Mouse (Mus musculus) granulocyte monocyte progenitor cell, adult 5-6 weeks (primary cell): ENCODE measurements around the gene Pcsk2. TPM values are rescaled to one million over a fixed set of nuclear protein-coding genes. Genes with fewer than 3 reads are reported as not detected.

Source experiments
- ATAC-seq: replicated peaks from 2 replicates; pipeline ENCODE4 v1.8.0; 2016; ENCODE audit warnings: mild to moderate bottlenecking, moderate TSS enrichment, inconsistent platforms; ENCODE audit not compliant: poor library complexity, severe bottlenecking
- total RNA-seq, 2 experiments: library from RNA; stranded (forward) in 1 of 2; stranded (reverse) in 1 of 2; fragments of 200-712, 200-1000 nt in 1 of 2; fragments of >200 nt in 1 of 2; fragmentation: Nextera tagmentation in 1 of 2; gene quantifications; 2 replicates each; pipeline ENCODE4 v1.2.3; 2014 to 2017

The Pcsk2 gene
- total RNA-seq (2014; fragmentation: Nextera tagmentation) (not detected in 2 replicates), total RNA-seq (2017) (not detected in 2 replicates)

DNA sequence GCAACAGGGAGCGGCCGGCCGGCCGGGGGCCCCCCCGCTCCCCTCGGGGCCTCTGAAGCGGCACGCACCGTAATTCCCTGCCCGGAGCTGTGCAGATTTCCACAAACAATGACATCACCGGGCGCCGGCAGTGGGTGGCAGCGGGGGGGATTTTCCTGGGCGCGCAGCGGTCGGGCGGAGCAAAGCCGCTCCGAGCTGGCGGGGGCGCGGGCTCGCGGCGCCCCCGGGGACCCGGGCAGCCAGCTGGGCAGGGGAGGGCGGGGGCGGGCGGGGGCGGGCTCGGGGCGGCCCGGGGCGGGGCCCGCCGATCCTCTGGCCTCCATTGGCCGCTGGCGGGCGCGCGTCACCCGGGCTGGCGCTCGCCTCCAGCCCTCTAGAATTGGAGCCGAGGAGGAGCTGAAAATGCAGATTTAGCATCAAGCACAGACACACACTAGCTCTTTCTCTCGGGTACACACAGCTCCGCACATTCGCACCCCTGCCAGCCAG, at the start of gene Pcsk2:
Gene Pcsk2 (plus strand): TSS at position 399 of the 489 bp plus-strand sequence.
- ATAC-seq, result peak; percentile 37

DNA sequence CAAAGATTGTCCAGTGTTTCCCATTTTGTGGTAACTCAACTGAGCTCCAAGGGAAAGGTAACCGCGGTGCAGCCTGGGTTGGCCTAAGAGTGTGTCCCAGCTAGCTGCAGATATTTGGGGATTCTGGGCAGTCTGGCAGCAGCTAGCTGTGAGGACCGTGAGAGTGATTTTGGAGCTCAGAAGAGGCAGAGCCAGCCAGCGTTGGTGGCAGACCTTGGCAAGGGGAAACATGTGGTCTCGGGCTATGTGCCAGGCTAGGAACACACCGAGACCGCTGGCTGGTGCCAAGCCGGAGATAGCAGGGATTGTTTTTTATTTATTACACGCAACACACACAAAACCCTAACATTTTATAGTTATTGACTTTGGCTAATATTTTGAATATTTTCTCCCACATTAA, 45.1 kb upstream of the Pcsk2 start:
- ATAC-seq, result no peak

DNA sequence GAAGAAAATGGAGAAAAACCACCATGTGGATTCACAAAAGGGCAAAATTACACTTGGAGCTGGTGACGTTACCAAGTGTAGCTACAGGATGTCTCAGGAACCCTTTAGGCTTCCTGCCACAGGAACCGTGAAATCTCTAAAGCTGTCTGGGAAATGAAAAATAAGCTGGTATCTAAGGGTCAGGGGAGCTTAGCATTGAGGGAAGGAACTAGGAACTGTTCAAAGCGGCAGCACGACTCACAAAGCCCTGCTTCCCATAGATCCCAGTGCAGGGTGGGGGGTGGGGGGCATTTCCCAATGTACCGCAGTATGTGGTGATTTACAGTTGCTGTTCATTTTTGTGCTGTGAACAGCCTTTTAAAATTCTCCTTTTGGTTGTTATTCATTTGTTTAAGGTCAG, 44.2 kb upstream of the Pcsk2 start:
- no peak for ATAC-seq

DNA sequence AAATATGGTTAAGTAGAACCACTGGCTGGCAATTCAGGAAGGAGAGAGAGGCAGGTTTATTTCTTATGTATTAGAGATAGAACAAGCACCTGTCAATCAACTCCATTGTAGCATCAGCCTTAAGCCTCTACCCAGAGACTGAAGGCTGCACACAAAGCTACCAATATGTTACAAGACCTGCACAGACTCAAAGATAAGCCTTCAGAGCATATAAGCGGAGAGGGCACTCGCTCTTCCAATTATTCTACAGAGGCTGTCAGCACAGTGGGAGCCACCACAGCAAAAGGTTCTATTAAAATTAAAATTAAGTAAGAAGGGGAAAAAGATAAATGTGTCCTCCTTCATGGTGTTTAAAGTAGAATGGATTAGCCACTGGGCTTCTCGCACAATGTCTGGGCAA, 43.8 kb upstream of the Pcsk2 start:
- no peak for ATAC-seq

DNA sequence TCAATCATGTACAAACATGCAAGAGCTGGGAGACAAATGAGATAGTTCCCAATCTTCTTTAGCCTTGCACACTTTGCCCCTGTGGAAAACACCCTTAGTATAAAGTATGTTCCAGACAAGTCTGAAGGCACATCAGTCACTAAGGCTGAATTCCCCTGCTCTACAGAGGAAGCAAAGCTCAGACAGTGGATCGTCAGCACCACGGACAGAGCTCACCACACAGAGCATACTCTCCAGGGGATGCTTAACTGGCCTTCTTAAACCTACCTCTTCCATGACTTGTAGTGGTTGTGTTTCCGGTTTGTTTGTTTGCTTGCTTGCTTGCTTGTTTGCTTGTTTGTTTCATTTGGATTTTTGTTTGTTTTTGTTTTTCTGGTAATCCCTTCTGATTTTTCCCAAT, 9.5 kb upstream of the Pcsk2 start:
- ATAC-seq, result no peak

DNA sequence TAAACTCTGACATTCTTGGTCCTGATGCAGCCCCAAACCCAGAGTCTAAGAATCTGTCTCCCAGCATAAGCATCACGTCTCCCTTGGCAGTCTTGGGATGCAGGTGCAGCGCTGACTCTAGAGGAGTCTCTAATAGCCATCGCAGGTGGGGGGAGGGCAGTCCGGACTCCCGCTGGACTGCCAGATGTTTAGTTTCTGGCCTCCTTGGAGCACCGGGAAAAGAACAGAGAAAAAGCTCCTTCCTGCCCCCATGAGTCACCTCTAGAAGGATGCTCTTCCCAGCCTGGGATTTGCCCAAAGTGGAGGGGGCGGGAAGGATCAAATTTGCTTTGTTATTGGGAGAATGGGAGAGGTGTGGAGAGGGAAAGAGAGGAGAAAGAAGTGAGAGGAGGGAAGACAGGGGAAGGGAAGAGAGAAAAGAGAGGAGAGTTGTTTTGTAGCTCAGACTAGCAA, 631 bp upstream of the Pcsk2 start:
- no peak for ATAC-seq

DNA sequence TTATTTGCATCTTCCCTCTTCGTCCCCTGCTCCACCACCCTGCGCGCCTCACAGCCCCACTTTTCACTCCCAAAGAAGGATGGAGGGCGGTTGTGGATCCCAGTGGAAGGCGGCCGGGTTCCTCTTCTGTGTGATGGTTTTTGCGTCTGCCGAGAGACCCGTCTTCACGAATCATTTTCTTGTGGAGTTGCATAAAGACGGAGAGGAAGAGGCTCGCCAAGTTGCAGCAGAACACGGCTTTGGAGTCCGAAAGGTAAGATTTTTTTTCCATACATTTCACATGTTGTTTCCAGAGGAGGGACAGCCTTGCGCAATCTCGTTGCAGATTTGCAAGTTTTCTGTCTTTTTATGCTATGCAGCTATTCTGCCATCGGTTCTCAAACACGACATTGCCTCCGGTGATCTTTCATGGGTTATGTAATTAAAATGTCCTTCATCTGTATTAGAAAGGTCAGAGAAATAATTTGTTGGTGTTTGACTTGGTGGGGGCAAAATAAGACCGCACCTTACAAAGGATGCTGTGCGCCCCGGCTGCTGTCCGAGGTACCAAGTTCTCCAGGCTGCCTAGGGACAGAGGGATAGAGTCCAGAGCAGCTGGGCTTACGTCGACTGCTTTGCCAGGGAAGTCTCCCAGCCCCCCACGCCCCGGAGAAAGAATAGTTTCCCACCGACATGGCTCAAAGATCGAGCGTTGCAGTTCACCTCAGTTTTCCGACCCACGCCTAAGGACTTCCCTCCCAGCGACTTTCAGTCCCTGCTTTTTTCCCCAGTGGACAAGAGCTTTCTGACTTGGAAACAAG, 656 bp downstream of the Pcsk2 start:
- no peak; the same call in 1 of the 2 replicates for ATAC-seq

DNA sequence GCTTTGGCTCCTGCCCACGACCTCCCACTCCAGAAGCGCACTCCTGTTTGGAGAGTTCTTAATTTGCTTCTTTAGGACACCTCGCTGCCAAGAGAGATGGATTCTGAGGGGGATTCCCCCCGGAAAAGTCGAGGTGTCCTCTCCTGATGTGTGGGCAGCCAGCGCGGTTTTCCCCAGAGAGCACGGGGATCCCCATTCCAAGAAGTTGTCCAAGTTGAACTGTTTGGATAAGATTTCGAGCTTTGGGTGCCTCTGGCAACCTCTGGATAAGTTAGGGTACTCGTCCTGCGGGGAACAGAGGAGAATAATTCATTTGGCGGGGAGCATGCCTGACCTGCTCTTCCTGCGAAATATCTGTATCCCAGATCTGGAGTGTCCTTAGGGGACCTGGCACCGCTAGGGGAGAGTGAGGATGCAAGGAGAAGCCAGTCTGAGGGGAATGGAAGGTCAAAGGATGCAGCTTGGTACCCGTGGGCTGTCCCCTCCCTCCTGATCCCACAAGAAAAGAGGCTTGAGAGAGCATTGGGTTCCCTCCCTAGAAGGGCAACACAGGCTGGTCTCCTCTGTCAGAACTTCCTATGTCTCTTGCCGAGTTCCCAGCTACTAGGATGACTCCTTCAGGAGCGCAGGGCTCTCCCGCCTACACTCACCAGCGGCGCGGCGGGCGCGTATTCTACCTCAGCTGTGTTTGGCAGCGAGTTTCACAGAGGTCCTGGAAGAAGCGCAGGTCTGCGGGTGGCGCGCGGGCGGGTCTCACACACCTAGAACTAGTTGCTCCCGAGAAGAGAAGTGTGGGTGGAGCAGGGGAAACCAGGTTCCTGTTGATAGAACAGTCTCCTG, 1.5 kb downstream of the Pcsk2 start:
- ATAC-seq, result no peak

DNA sequence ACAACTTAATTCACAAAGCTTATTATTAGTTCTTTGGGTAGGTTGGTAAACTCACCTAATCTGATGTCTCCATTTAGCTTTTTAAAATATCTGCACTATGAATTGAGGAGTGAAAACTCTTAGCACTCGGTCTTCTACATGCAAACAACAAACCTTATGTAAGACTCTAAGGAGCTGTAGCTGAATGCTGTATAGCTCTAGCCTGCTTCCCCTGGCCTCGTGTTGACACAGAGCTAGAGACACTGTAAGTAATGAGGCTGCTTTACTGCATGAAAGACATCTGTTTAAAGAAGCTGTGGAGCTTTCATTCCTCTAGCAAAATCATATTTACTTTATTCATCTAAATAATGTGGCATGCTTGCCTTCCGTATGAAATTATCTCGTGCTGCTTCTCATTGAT, 14.4 kb downstream of the Pcsk2 start:
- no peak for ATAC-seq

DNA sequence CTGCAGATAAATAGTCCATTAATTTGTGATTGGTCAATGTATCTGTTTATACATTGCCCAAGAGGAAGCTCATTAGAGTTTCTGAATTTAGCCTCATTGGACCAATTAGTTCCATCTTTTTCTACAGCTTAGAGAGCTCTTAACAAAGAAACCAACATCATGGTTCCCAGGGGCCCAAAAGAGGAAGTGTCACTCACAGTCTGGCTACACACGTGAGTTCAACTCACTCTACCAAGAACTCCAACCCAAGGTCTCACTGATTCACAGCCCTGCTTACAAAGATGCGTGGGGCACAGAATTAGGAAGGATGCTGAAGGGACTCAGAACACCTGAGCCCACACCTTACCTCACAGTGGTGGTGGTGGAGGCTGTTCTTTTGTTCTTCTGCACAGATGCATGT, 19.1 kb downstream of the Pcsk2 start:
- ATAC-seq, result 0 out of 2 replicates have a peak, but pooled peaks have one; percentile 14

DNA sequence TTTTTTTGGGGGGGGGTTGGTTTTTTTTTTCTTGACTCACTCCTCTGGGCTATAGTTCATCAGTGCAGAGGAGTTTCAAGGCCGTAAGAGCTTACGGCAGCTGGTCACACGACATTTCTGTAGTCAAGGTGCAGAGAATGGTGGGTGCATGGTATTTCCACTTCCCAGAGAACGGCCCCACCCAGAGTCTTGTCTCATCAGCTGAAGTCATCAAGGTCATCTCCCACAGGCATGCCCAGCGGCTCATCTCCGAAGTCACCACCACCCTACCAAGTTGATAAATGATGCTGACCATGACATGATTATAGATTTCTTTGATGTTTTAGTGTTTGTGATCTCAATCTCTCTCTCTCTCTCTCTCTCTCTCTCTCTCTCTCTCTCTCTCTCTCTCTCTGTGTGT, 20.0 kb downstream of the Pcsk2 start:
- ATAC-seq, result no peak

DNA sequence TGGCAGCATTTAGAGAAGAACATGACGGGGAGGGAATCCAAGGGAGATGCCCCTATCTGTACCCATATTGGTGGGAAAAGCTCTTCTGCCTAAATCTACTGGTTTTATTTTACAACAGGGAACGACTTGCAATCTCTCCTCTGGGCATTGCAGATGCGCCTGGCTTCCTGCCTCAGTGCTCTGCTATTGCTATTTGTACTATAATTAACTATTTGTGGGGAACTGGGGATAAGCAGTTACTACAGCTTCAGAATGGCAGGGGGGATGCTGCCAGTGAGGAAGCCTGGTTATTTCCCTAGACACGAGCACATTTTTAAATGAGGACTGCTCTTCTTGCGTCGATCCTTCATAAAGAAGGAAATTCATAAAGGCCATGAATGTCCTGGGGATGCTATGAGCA, 39.4 kb downstream of the Pcsk2 start:
- ATAC-seq, result no peak

DNA sequence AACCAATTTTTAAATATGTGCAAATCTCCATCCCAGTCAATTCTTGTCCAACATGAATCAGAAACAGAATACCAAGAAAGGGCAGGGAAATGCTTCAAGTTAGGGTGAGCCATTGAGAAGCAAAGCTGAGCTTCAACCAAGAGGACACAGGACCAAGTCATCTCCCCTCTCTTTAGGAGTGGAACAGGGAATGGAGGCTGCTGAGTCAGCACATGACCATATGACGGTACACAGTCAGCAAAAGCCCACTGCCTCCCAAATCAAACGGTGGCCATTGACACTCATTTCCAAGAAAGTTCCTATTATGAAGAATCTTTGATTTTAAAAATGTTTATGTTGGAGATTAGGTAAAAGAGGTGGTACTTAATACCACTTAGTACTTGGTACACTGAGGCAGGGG, 44.4 kb downstream of the Pcsk2 start:
- no peak for ATAC-seq

DNA sequence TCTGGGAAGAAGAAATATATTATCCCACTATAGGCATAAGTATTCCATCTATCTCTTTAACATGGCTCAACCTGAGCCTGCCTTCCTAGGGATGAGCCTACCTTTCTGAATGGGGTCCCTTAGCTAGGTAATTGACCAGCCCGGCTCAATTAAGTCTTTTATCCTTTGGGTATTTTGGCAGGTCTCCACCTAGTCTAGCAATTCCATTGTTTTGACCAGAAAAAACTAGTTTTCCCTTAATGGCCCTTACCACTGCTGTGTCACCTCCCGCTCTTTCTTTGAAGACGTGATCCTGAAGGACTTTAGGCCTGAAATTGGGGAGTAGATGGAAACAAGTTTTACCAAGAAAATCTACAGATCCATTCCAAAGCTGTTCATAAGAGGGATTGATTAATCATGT, 57.1 kb downstream of the Pcsk2 start:
- ATAC-seq, result no peak

DNA sequence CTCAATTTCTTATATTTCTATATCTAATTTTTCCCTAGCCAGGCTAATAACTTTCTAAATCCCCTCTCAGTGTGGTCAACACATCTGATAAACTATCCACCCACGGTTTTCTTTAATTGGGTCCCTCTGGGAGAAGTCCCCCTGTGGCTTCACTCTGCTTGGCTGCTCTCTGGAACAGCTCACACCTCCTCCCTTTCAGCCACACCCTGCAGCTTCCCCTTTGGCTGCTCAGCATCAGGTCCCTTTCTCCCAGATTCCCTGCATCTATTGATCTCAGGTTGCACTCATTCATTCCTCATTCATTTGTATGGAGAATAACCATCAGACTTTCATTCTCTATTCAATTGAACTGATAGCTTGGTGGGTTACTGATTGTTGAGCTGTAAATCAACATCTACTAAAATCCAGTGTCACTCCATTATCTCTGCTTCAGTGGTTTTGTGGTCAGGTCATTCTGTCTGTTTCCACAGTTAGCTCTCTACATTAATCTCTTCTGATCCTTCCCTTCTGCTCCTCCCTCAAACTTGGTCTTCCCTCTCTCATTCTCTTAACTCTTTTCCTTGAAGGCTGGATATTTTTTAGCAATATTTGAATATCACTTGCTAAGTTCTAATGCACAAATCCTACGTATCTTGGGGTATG, 58.0 kb downstream of the Pcsk2 start:
- ATAC-seq, result no peak

DNA sequence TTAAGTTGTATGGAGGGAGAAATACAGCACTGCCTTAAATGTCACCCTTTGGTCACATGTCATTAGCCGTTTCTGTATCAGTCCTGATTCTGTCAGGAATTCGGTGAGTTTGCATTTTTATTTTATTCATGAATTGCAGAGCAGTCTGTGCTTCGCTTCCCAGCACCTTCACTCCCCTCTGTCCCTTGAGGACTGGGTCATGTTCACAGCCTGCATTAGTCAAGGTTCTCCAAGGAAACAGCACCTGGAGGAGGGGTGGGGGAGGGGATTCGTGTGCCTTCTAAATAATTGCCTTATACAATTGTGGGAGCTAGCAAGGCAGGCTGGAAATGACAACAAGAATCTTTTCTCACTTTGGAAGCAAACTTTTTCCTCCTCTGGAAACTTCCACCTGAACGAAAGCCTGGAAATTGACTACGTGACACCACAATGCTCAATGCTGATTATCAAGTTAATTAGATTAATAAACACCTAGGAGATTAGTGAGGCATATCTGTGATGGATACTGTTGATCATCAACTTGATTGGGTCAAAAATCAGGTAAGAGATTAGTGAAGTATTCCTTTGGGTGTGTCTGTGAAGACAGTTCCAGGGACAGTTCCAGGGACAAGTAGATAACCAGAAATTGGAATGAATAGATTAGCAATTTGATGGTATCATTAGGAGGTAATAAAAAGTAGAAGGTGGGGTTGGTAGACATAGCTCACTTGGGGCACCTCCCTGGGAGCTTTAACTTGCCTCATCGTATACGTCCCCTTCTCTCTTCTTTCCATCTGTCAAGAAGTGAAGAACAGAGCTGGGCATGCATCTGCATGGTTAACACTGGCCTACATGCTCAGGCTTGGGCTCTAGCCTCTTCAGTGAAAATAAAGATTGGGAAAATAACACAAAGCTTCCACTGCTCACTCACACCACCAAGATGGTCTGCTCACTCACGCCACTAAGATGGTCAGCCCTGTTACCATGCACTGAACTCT, 64.7 kb downstream of the Pcsk2 start:
- ATAC-seq, result no peak

DNA sequence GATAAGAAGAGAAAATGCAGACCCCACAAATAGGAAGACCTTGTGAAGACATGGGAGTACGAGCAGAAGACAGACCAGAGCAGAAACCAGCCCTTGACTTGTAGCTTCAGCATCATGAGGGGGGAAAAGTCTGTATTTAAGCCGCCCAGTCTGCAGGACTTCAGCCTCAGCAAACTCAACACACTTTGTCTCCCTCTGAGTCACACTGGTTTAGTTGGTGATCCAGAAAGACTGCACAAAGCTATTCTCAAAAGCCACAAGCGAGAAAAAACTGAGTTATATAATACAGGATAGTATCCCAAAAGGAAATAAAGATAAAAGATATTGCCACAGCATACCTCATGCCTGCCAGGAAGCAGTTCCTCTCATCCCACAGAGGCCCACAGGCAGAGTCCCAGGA, 67.5 kb downstream of the Pcsk2 start:
- ATAC-seq, result no peak

DNA sequence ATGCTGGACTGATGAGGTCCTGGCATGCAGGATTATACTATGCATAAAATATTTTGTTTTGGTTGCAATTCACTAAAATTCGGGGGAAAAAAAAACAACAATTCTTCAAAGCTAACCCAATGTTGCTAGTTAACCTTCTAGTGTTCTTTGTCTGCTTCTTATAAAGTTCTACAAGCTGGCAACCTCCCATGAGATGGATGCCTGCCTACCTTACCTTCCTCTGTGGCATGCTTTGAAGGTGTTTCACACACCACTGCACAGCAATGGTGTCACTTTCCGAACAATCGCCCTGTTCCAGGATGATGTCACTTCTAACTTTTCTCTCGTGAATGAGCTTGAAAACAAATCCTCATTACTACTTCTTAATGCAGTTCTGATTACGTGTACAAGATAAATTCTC, 68.8 kb downstream of the Pcsk2 start:
- no peak for ATAC-seq

DNA sequence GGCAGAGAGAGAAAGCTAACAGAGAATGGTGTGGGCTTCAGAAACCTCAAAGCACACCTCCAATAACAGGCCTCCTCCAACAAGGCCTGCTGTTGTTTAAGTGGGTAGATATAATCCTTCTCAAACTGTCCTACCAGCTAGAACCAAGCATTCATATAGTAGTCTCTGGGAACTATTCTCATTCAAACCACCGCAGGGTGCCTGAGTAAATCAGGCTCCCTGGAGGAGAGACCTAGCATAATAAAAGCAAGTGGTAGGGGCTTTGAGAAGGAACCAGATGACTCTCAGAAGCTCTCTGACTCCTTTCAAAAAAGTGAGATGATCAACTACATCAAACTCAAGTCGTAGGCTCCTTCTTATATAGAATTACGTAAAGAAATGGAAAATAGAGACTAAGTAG, 75.0 kb downstream of the Pcsk2 start:
- ATAC-seq, result no peak

DNA sequence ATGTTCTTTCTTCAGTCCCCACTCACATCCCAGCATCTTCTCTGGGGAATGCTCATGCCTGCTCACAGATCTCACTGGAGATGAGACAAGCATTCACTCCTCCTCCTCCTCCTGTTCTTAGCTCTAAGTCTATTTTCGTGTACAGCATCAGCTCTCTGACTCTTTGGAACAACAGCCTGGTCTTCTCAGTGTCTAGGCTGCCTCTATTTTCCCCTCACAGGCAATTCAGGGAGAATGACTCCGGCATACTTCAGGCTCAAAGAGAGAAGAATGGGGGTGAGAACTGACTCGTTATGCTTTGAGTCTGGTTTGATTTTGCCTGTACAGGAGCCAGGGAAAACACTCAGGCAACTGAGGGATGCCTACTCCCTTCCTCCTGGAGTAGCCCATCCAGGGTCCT, 78.0 kb downstream of the Pcsk2 start:
- no peak for ATAC-seq
